Mouse (Mus musculus): ENCODE results near the gene Dysf.

DNA sequence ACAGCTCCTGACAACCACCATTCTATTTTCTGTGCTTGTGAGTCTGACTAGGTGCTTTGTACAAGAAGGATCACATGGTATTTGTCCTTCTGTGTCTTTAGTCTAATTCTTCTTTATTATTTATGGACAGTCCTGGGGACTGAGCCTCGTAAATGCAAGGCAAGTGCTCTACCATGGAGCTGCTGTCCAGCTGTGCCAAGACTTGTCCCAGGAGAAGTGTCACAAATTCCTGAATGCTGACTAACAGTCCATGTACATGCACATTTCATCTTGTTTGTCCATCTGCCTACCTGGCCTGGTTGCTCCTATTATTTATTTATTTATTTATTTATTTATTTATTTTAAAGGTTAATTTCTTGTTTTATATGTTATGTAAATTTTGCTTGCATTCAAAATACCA lies 47.2 kb downstream of the Dysf start:
- TF ChIP-seq CTCF (IDR thresholded peaks at IDR 0.05; ENCODE audit: low read depth) (no peak), EP300 (optimal IDR thresholded peaks at IDR 0.05) (no peak)

All from stomach, postnatal 0 days (tissue).